Mouse (Mus musculus): ENCODE results near the gene Fez2.

Fez2 gene

DNA sequence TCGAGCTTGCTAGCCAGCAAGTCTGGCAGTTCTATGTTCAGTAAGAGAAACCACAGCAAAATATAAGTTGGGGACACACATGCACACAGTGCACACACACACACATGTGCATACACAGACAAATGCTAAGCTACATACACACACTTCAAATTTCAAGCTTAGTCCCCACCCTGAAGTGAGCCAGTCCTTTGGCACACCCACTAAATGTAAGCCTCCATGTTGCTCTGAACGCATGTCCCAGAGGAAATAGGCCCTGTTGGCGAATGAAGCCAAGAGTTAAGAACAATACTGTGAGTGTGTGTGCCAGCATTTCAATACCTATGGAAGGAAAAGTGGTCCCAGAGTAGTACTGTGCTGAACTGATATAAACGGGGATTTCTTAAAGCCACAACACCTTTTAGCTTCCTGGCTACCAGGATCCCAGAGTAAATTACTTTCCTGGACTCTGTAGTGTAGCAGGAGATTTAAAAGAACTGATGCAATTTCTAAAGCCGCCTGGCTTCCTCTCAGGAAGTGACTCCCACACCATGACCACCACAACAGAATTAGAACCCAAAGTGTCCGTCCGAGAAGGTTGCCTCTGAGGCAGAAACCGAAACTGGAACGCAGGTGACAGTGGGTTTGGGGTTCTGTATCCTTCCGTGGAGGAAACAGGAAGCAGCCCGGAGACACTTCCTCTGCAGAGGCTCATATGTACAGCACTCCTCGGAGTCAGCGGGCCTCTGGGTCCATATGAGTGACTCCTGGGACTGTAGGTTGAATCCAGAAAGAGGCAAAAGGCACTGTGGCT, 55.8 kb downstream of the Fez2 start:
- TF ChIP-seq GATA4 (IDR thresholded peaks at IDR 0.05; ENCODE audit: insufficient replicate concordance, low read length) = no peak

DNA sequence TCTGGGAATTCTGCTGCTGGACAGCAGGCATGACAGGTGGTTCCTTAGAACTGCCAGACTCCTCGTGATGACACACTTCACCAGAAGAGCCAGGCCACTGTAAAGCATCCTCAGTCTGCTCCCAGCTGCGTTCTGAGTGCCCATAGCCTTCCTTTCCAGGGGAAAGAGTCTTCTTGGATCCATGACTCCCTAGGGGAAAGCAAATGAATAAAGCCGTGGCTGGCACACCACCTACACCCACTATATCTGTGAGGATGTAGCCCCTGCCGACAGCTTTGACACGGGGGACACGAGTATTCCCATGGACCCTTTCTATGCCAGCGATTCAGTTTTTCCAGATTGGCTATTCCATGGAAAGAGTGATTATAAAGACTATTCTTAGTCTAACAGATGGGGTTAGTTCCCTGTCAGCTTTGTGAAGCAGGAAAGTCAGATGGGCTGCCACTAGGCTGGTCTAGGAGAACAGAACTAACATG, 59.7 kb downstream of the Fez2 start:
- TF ChIP-seq GATA4 (IDR thresholded peaks at IDR 0.05; ENCODE audit: insufficient replicate concordance, low read length) = no peak

DNA sequence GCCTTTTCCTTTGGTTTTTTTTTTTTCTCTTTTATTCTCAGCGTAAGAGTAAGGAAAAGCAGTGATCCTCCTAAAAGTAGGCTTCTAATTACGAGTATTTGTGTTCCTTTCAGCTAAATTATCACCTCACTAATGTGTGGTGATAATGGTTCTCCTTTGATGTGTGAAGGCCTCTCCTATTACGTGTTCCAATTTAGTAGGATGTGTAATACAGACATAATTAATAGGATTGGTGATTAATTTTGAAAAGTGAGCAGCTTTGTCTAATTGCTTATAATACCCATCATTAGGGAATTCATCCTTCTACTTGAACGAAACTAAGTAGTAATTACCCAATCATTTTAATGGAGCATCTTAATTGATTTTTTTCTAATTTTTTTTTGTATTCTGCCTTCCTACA, 60.2 kb downstream of the Fez2 start:
- TF ChIP-seq GATA4 (IDR thresholded peaks at IDR 0.05; ENCODE audit: insufficient replicate concordance, low read length) = no peak

DNA sequence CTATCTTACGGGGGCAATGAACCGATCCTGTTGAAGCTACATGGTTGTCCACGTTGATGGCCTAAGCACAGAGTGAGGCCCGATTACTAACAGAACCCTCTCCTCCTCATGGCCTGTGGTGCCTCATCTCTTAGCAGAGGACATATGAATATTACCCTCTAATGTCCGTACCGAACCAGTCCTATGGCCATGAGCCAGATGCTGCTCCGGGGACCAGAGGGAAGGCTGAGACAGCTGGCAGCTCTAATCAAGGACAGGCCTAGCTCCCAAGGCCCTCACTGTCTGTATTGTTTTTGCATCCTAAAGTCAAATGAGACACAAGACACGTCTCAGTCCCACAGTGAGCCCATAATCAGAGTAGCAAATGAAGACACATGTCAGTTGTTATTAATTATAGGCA, 62.3 kb downstream of the Fez2 start:
- no peak for TF ChIP-seq GATA4 (IDR thresholded peaks at IDR 0.05; ENCODE audit: insufficient replicate concordance, low read length)

GRCm38 (mm10) chr17:78354871-78355270, 63.1 kb downstream of the Fez2 start:
- no peak for TF ChIP-seq GATA4 (IDR thresholded peaks at IDR 0.05; ENCODE audit: insufficient replicate concordance, low read length)

- TF ChIP-seq GATA4 (IDR thresholded peaks at IDR 0.05; ENCODE audit: insufficient replicate concordance, low read length) = no peak
These were observed 63.5 kb downstream of the Fez2 start for GRCm38 (mm10) chr17:78354411-78354810.

DNA sequence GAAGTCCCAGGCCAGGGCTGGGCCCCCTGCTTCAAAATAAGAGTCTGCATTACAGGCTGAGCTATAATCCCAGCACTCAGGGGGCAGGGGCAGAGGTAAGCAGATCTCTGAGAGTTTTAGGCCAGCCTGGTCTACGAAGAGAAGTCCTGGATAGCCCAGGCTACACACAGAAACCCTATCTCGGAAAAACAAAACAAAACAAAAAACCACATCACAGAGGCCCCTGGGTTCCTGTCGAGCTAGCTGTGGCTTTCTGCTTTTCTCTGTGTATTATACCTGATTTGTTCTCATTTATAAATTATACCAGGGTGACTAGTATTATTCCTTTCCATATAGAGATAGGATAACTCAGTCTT, 65.5 kb downstream of the Fez2 start:
- no peak for TF ChIP-seq GATA4 (IDR thresholded peaks at IDR 0.05; ENCODE audit: insufficient replicate concordance, low read length)

DNA sequence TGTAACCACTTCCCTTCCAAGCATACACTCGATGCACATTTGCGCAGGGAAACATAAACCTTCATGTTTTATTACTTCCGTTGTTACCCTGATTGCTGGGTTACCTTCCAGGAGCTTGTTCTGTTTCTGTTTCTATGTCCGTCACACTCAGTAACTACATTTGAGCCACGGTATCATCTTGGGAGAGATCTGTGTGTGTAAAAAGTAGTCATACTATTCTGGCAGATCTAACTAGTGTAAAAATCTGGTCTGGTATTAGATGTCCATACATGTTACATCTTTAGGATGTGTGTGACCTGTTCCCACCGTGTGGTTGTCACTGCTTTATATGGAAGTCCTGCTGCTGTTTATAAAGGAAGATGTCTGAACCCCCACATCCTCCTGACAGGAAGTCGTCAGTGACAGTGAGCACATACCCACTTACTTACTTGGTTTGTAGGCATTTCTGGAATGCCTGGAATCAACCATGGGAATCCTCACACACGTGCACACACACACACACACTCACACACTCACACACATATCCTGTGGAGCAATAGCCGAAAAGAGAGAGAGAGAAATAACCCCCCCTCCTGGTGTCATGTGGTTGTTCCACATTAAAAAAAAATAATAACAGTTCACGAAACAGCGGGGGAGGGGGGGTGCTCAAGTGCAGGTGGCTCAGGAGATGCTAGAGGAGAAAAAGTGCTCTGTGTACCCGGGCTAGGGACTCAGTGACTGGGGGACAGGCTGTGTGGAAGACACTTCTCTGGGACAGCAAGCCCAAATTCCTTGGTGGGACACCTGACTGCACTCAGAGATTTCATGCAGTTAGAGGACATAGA, 66.1 kb downstream of the Fez2 start:
- no peak for TF ChIP-seq GATA4 (IDR thresholded peaks at IDR 0.05; ENCODE audit: insufficient replicate concordance, low read length)

GRCm38 (mm10) chr17:78347111-78347801, 70.7 kb downstream of the Fez2 start:
- no peak for TF ChIP-seq GATA4 (IDR thresholded peaks at IDR 0.05; ENCODE audit: insufficient replicate concordance, low read length)

GRCm38 (mm10) chr17:78343688-78344087, 74.3 kb downstream of the Fez2 start:
- TF ChIP-seq GATA4 (IDR thresholded peaks at IDR 0.05; ENCODE audit: insufficient replicate concordance, low read length) = no peak

DNA sequence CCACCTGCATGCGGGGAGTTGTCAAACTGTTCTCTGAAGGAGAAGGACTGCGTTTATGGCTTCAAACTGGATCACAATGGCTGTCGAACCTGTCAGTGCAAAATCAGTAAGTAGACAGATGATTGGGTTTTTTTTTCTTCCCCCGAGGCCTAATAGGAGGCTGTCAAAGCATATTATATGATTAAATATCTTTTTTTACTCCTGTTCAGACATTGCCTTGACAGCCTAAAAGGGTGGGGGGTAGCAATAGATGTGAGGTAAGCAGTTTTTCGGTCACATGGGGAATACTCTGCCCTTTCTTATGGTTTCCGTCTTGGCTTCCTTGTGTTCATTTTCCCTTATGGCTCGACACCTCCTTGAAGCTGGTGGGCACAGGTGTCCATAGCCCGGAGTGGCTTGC, 82.7 kb downstream of the Fez2 start:
- TF ChIP-seq GATA4 (IDR thresholded peaks at IDR 0.05; ENCODE audit: insufficient replicate concordance, low read length) = no peak

GRCm38 (mm10) chr17:78333275-78333674, 84.7 kb downstream of the Fez2 start:
- no peak for TF ChIP-seq GATA4 (IDR thresholded peaks at IDR 0.05; ENCODE audit: insufficient replicate concordance, low read length)

DNA sequence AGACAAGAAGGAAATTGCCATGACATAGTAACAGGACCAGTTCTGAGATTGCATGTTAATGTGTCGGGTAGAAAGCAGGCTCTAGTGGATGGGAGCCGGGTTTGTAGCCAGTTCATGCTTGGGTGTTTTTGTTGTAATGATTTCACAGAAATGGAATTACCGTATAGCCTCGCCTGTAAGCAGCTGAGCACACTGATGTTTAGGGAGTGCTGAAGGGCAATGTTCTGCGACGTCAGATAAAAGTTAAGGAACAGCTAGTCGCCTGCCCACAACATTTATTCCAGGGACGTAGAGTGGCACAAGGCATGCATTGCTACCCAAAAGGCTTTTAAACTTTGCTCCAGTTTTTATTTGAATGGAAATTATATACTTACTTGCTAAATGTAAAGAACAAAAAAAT, 86.5 kb downstream of the Fez2 start:
- TF ChIP-seq GATA4 (IDR thresholded peaks at IDR 0.05; ENCODE audit: insufficient replicate concordance, low read length) = no peak

GRCm38 (mm10) chr17:78328287-78328686, 89.7 kb downstream of the Fez2 start:
- no peak for TF ChIP-seq GATA4 (IDR thresholded peaks at IDR 0.05; ENCODE audit: insufficient replicate concordance, low read length)

- TF ChIP-seq GATA4 (IDR thresholded peaks at IDR 0.05; ENCODE audit: insufficient replicate concordance, low read length) = no peak
These were observed 90.8 kb downstream of the Fez2 start for GRCm38 (mm10) chr17:78327187-78327586.

DNA sequence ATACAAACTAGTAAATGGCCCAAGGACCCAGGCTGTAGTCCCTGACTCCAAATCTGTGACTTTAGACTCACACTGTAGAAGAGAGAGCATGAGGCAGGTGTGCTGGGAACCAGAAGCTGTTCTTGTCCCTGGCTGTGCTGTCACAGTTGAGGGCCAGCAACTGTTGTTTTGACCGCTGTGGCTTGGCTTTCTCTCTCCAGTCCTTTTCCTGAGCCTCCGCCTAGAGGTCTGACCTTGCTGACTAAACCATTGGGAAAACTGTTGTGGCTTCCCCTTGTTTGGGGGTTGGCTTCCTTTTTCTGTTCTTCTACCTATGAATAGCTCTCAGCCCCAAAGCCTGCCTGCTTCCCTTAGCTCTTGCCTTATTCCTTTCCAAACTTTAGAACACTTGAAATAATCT, 91.6 kb downstream of the Fez2 start:
- no peak for TF ChIP-seq GATA4 (IDR thresholded peaks at IDR 0.05; ENCODE audit: insufficient replicate concordance, low read length)
